Mouse (Mus musculus) neural tube, embryonic 10.5 days (tissue): ENCODE results near the gene Slc2a3.
"Not testable (repeated sequence)": the region's sequence is repeated elsewhere in the genome, so short reads cannot be mapped to it uniquely, and the experiment has no call there.

Experiments
- DNase-seq: peaks from one replicate; pipeline ENCODE4 v3.0.0-alpha.2; 2017; ENCODE audit warnings: low spot score; ENCODE audit errors: extremely low spot score

Gene Slc2a3

DNA sequence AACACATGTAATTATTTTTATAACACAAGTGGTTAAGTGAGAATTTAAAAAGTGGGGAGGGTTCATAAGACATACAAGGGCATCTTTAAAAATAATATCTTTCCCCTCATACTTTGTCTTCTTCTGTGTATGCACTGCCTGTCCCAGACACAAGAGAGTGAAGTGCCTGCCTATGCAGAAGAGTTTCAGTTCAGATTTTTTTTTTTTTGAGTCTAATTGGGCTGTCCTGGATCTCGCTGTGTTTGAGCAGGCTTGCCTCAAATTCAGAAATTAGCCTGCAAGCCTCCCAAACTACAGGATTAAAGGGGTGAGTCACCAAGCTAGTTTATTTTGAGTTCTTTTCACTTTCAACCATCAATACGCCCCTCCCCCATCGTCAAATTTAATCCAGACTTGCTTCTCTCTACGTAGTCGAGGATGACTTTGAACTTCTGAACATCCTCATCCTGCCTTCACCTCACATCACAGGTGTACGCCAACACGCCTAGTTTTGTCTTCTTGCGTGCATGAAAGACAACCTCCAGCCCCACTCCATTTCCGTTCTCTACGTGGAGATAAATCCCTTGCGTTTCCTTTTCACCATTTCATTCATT, 8.7 kb upstream of the Slc2a3 start:
- DNase-seq = no peak

DNA sequence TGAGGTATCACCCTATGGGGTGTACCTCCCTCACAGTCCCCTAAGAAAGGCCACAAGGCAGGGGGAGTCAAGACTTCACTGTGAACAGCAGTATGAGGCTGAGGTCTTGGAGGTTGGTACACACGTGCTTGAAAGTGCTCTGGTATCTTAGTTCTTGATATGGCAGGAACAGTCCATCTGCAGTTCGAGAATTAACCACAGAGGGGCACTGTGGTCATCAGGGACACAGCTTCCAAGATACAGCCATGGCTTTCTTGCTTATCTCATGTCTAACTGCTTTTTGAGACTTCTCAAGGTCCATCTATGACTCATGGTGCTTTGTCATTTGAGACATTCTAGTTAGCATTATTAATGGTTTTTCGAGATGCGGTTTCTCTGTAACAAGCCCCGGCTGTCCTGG, 3.0 kb upstream of the Slc2a3 start:
- peak; percentile 74 for DNase-seq

DNA sequence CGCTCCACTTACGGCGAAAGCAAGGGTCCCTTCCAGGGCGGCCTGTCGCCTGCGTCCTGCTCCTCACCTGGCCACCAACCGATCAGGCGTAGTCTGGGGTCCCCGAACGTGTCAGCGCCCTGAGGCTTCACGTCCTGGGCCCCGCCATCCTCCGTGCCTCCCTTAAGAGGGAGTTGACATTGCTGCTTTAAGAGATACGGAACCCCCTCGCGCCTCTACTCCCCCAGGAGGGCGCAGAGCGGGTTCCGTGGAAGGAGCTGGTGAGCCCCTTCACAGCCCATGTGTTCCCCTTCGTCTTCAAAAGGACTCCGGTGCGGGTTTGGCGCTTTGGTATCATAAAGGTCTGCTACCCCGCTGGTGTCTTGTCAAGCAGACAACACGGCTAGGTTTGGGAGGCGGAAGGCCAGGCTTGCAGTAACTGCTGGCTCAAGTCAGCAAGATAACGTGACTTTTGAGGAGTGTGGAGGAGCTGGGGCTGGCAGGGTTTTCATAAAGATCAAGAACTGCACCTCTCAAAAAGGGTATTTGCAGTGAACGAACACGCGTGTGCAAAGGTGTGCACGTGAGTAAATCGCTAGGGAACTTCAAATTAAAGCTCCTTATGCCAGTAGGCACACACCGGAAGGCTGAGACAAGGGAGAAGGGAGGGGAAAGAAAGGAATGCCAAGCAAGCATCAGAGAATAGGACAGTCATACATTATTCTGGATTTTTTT, 518 bp upstream of the Slc2a3 start:
- peak; percentile 71 for DNase-seq

DNA sequence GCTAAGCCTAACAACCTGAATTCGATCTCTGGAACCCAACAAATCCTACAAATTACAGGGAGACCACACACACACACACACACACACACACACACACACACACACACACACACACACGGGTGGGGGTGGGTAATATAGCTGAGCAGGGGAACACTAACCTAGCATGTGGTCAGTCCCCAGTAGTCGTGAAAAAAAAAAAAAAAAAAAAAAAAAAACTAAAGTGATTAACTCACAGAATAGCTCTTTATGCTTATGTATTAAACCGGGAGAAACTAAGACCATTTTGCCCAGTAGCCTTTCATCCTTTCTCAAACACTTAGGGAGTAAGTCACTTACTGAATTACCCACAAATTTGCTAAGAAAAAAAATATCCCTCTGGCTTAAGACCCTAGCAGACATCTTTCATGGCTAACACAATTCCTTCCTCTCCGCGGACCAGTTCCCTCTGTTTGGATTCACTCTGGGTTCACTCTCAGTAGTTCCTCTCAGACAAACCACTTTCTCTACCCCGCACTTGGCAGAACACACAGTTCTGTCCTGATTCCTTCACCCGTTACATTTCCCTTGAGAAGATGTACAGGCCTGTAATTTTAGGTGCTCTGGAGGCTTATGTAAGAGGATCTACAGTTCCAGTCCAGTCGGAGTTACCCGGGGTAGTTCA, 670 bp downstream of the Slc2a3 start:
- no peak for DNase-seq

DNA sequence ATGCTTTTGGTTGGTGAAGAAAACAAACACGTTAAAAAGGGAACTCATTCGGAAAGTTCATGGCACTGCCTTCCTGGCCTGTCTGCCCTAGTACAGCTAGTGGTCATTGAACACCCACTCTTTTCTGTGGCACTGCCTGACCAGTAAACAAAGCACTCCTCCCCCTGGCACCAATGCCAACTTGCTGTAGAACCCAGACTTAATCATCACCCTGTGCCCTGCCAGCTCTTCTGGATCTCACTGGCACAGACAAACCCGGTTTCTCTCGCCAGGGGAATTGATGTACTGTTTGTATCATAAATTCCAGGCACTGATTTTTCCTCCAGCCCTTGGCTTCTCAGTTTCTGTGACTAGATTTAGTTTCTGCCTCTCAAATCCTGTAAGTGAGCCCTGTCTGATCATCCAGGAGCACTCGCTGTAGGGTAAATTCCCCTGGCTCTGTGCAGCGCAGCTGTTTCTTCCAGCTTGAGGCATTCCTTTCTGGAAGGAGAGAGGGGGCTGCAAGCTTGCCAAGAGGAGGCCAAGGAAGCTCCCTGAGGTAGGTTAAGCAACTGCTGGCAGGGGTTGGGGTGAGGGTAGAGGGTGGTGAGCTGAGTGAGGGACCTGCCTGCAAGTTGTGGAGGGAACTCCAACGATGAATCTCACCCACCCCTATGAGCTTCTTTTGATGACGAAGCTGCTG, 6.0 kb downstream of the Slc2a3 start:
- no peak for DNase-seq

DNA sequence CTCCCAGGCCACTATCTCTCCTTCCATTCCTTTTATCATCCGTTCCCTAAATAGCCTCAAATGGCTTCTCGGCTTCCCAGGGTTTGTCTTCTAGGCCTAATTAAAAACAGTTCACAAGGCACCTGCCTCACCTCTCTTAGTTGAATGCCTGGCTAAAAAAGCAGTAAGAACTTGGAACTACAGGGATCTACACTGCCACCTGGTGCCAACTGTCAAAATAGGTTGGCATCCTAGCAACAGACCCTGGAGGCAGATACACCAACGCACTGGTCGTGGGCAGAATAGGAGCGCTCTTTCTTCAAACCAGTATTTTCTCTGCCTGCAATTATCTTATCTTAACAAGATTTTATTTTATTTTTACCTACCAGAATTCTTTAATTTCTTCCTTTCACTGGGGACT, 15.2 kb downstream of the Slc2a3 start:
- peak; percentile 40 for DNase-seq

DNA sequence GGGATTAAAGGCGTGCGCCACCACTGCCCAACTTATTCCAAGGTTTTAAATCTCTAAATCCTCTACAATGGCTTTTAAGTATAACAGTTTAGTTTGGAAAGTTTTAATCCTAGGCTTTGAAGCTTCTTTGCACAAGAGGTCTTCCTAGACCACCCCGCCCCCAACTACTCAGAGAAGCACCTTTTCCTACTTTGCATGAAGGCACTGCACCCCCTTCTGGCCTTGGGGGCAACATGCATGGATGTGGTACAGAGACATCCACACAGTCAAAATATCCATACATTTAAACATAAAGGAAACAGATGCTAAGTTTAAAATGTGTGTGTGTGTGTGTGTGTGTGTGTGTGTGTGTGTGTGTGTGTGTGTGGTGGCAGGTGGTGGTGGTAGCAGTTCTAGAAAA, 16.6 kb downstream of the Slc2a3 start:
- no peak for DNase-seq

DNA sequence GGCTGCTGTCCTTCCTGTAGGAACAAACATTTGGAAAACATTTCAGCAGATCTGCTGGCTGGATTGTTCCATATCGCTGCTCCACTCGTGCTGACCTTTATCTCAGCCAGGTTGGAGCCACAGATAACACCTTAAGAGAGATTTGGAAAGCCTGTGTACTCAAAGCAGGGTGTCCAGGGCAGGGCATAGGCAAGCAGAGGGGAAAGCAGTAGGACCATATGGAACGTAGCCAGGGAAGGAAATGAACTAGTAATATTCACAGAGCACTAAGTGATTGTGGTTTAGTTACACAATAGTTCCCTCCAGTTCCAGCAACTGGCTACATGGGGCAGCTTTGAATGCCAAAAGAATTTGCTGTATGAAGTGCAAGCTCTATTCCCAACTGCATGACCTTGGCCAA, 19.3 kb downstream of the Slc2a3 start:
- DNase-seq = no peak

DNA sequence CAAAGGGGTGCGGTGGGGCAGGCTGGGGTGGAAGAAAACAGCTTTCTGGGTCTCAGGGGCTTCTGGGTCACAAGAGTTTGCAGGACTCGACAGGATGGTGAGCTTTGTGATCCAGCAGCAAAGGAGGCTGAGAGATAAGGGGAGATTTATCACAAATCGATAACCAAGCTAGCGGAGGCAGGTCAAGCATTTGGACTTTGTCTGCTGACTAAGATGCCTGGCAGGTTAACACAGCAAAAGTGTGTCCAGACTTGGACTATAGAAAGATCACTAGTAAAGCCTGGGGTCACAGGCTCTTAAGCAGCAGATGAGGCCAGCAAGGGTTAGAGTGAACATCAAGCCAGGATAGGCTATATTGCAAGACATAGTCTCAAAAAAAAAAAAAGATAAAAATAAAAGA, 20.3 kb downstream of the Slc2a3 start:
- DNase-seq = no peak

DNA sequence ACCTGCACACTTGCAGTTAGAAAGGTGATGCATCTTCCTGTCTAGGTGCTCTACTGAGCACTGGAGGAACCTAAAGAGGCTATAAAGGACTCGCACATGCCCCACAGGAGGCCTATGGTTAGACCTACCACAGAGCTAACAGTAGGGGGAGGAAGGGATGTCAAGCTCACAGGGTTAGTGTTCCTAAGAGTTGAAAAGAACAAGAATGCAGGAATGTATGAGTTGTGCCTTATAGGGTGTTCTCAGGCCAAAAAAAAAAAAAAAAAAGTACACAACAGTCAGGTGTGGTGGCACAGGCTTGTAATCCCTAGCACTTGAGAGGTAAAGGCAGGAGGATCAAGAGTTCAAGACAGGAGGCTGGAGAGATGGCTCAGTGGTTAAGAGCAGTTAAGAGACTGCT, 21.5 kb downstream of the Slc2a3 start:
- DNase-seq = no peak

DNA sequence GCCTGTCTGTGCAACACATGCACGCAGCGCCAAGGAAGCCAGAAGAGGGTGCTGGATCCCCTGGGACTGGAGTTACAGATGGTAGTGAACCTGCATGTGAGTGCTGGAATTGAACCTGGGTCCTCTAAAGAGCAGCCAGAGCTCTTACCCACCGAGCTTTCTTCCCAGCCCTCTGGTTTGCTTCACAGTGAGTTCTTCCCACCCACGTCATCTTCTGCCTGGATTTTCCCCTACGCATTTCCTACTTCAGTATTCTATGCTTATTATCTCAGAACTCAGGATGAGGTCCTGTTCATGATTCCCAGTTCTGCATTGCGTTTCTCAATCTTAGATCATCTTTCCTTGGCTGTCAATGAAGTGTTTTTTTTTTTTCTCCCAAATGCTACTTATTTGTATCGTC, 25.4 kb downstream of the Slc2a3 start:
- no peak for DNase-seq

DNA sequence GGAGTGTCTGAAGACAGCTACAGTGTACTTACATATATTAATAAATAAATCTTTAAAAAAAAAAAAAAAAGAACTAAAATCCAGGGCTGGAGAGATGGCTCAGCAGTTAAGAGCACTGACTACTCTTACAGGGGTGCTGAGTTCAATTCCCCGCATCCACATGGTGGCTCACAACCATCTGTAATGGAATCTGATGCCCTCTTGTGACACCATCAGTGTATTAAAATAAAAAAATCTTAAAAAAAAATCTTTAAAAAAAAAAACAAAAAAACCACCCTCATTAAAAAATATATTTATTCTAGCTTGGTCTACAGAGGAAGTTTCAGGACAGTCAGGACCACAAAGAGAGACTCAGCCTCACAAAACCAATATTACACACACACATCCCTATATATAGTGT, 27.1 kb downstream of the Slc2a3 start:
- DNase-seq = no peak

DNA sequence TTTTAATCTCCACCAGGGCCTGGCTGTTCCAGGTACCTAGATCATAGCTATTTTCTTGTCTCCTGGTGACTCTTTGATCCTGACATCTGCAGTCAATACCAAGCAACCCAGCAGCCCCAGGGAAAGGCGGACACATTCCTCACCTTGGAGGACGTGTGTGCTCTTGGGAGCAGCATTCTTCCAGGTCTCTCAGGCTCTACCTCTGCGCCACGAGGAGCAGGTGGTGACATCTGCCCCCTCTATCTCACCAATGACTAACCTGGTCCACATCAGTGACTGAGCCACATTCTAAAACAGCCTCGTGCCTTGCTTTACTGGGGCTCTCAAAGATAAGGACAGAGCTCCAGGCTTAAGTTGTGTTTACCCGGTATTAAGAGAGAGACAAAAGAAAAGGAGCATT, 28.7 kb downstream of the Slc2a3 start:
- DNase-seq = no peak

DNA sequence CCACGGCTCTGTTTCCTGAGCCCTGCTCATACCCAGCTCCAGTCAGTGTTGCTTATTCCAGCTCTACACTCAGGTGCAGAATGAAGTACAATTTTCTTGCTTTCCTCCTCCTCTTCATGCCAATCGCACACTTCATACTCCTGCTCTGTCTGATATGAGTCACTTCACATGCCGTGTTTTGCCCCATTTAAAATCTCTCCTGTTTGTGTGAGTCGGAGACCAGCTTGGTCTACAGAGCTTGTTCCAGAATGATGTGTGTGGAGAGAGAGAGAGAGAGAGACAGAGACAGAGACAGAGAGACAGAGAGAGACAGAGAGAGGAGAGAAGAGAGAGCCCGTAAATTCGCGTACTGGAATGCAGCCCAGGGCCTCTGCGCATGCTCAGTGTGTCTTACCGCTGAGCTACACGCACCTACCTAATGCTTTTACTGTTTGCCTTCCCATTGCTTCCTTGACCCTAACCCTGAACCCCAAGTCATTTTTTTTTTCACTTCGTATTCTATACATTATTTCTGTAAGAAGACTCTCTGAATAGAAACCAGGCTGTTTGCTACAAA, 30.6 kb downstream of the Slc2a3 start:
- DNase-seq = no peak

DNA sequence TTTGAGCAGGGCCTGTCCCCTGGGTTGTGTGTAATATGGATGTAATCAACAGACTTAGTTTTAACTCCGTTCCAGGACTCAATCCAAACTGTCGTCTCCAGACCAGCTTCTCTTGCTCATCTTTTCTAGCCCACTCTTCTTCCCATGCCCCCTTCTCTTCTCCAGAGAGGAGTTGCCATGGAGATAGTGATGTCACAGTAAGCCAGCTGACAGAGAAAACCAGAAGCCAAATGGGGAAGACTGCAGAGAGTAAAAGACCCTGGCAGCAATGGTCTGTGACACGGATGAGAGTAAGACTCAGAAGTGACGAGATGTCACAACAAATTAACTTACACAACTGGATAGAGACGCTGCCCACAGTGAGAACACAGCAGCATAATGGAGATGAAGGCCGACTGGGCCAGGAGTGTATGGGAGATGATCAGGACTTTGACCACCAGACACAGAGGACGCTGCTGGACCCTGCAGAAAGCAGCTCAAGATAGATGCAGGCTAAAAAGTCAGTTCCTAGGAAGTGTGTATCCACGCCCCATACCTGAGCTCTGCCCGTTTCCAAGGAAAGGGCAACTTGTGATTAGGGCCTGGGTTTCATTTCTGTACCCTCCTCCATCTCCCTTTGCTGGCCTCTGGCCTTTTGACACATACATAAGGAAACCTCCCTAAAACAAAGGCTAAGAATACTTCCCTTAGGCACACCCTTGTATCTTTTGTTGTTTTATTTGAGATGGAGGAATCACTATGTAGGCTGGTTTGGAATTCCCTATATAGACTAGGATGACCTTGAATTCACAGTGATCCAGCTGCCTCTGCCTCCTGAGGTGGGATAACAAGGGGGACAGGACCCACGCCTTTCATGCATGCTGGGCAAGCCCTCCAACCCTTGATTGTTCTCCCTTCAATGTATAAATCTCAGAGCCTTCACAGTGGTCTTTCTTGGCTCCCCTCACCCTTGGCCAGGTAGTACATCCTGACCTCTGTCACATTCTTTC, 31.4 kb downstream of the Slc2a3 start:
- no peak for DNase-seq

DNA sequence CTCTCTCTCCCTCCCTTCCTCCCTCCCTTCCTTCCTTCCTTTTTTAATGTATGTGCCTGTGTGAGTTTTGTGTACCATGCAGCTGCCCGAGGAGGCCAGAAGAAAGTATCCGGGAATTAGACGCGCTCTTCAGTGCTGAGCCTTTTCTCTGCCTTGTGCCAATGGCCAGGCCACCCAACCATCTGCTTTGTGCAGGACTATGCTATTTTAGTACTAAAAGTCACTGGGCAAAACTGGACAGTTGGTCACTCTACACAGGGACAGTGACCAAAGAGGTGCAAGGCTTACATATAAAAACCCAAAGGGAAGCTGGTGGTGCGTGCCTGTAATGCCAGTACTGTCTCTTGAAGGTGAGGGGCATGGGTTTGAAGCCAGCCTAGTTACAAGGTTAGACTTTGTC, 33.2 kb downstream of the Slc2a3 start:
- DNase-seq = no peak

DNA sequence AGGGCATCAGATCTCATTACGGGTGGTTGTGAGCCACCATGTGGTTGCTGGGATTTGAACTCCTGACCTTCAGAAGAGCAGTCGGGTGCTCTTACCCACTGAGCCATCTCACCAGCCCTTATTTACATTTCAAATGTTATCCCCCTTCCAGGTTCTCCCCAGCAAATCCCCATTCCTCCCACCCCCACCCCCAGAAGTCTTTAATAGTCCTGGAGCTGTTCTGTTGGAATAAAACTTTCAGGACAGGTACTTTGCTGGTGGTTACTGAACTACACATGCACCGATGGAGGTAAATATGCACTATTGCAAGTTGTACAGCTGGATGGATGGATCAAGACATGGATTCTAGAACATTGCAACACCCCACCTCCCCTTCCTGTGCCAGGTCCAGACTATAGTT, 34.4 kb downstream of the Slc2a3 start:
- DNase-seq = not testable (repeated sequence)

DNA sequence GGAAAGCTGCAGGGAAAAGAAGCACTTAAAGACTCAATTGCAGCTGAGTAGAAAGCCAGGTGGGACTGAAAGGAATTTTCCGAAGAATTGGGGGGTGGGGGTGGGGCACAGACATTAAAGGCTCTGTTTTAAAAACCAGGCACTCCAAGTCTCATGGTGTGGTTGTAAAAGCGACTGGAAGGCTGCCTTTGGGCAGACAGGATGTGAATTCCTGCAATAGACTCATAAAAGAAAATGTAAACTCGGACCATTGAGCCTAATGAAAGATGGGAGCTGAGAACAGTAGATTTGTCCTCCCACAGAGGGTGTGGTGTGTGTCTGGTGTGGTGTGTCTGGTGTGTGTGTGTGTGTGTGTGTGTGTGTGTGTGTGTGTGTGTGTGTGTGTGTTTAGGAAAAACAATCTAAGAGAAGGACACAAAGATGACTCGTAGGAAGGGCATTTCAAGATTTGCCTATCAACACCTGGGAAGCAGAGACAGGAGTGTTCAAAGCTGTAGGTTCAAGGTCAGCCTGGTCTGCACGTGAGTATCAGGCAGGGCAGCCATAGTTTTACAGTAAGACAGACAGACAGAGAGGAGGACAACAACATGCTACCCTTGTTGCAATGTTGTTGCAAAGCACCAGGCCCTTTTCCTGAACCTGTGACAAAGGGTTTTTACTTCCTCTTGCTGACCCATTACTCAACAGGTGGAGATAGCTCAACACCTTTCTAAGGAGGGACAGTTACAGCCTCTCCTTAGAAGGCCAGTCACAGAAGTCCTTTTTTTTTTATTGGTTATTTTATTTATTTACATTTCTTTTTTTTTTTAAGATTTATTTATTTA, 35.1 kb downstream of the Slc2a3 start:
- no peak for DNase-seq

DNA sequence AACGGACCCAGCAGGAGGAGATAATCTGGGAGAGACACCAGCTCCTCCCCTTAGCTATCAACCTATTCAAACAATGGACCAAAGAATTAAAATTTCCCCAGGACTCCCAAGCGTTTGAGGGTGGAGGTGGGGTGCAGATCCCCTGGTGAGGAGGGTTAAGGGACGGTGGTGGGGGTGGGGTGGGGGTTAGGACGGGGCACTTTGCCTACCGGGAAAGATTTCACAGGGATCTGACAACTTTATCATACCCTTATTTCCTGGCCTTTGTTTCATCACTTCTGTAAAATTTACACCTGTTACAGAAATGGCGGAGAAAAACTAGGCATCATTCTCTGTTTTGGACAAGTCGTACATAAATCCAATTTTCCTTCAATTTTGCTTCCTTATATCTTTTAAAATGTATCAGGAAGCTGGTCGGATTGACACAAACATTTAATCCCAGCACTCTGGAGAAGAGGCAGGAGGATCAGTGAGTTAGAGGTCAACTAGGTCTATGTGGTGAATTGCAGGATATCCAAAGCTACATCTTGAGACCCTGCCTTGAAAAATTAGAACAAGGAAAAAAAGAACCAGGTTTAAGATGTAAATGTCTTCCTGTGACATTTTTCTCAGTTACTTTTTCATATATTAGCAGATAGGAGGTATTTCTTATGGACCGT, 36.0 kb downstream of the Slc2a3 start:
- DNase-seq = no peak
